Mouse (Mus musculus) stomach, embryonic 14.5 days (tissue): ENCODE measurements around the gene Olfml1. TPM values are rescaled to one million over a fixed set of nuclear protein-coding genes. Genes with fewer than 3 reads are reported as not detected.

Experiments
- ATAC-seq: fragments of 200-750 bp; cut with Nextera tagmentation; 2 replicates; pipeline ENCODE4 v1.8.0; 2017; ENCODE audit warnings: low read depth, moderate TSS enrichment; ENCODE audit not compliant: insufficient number of reproducible peaks, insufficient read depth, low FRiP score
- H3K27ac ChIP-seq: fragments of 300-500 bp; sonication (generic); 2 replicates; pipeline ENCODE4 v1.5.1; 2014; ENCODE audit warnings: mild to moderate bottlenecking, low read length, moderate library complexity, mixed read lengths
- H3K27me3 ChIP-seq: fragments of 300-500 bp; sonication (generic); 2 replicates; pipeline ENCODE4 v1.6.1; 2014; ENCODE audit warnings: low read length, control low read depth, mixed read lengths; ENCODE audit not compliant: control insufficient read depth, insufficient read depth
- H3K36me3 ChIP-seq: fragments of 300-500 bp; sonication (generic); 2 replicates; pipeline ENCODE4 v1.6.1; 2014; ENCODE audit warnings: mild to moderate bottlenecking, control low read depth, low read length, moderate library complexity, mixed read lengths; ENCODE audit not compliant: control insufficient read depth, insufficient read depth
- H3K4me1 ChIP-seq: fragments of 300-500 bp; sonication (generic); 2 replicates; pipeline ENCODE4 v1.6.1; 2014; ENCODE audit warnings: low read length, control low read depth, mixed read lengths; ENCODE audit not compliant: control insufficient read depth, insufficient read depth
- H3K4me2 ChIP-seq: fragments of 300-500 bp; sonication (generic); replicated peaks from 2 replicates; pipeline ENCODE4 v1.6.1; 2014; ENCODE audit warnings: low read depth, low read length, control low read depth
- H3K4me3 ChIP-seq: fragments of 300-500 bp; sonication (generic); 2 replicates; pipeline ENCODE4 v1.5.1; 2014; ENCODE audit warnings: low read depth, low read length, control low read depth
- H3K9ac ChIP-seq: fragments of 300-500 bp; sonication (generic); replicated peaks from 2 replicates; pipeline ENCODE4 v1.6.1; 2014; ENCODE audit warnings: low read depth, mild to moderate bottlenecking, control low read depth, low read length, moderate library complexity, mixed read lengths
- H3K9me3 ChIP-seq: fragments of 300-500 bp; sonication (generic); 2 replicates; pipeline ENCODE4 v1.6.1; 2016; ENCODE audit warnings: low read depth, low read length, control low read depth; ENCODE audit not compliant: control insufficient read depth
- WGBS: fragments of 180-500 bp; shearing (Covaris S2); extraction: QIAGEN DNeasy Blood & Tissue Kit; methylation state at CpG from one replicate; pipeline ENCODE4 v1.1.7; 2014; 5-methylcytosine and 5-hydroxymethylcytosine counted together
- polyA plus RNA-seq: library from polyadenylated mRNA; unstranded; fragments of >200 nt; fragmentation: Nextera tagmentation; extraction: Ambion mirVana; gene quantifications from 2 replicates; pipeline ENCODE4 v1.2.1, GENCODE M21; 2014

The Olfml1 gene
- polyA plus RNA-seq, 1 experiment from 2014 or later = 22.6 TPM

- 31% methylated on average over 10 of the region's 11 CpGs for WGBS
- Histone ChIP-seq H3K27ac (no peak overlapping the region), H3K36me3 (no peaks in the 10 kb centered on the region), H3K9ac (no peak overlapping the region), H3K4me1 (no peaks in the 10 kb centered on the region), H3K4me3 (no peak overlapping the region), H3K27me3 (no peaks in the 10 kb centered on the region), H3K9me3 (no peaks in the 10 kb centered on the region), H3K4me2 (no peak overlapping the region)
- ATAC-seq = peak; percentile 33; the same call in 1 of the 2 replicates
Observed at GRCm38 (mm10) chr7:107618028-107618992, 51.1 kb downstream of the Olfml1 start.

DNA sequence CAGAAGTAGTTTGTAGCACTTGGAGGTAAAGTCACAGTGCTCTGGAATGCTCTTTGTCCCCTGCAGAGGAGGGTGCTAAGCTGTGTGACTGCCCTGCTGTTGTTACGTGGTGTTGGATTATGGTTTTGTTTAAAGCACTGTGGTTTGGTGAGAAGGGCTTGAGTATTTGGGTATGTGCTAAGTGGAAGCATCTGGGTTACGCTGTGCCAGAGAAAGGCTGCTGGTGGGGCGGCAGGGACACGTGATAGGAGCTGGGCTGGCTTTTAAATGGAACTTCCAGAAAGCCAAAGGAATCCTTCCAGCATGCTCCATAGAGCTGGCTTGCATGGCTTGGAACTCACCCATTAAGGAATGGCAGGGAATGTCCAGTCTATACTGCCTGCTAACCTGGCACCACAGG lies 52.0 kb downstream of the Olfml1 start:
- Histone ChIP-seq H3K9ac (no peak overlapping the region), H3K27ac (no peak overlapping the region), H3K27me3 (no peaks in the 10 kb centered on the region), H3K4me2 (no peak overlapping the region), H3K36me3 (no peaks in the 10 kb centered on the region), H3K4me1 (no peaks in the 10 kb centered on the region), H3K4me3 (no peak overlapping the region), H3K9me3 (no peaks in the 10 kb centered on the region)
- ATAC-seq = no peak
- 55% methylated on average over 4 of the region's 4 CpGs for WGBS

DNA sequence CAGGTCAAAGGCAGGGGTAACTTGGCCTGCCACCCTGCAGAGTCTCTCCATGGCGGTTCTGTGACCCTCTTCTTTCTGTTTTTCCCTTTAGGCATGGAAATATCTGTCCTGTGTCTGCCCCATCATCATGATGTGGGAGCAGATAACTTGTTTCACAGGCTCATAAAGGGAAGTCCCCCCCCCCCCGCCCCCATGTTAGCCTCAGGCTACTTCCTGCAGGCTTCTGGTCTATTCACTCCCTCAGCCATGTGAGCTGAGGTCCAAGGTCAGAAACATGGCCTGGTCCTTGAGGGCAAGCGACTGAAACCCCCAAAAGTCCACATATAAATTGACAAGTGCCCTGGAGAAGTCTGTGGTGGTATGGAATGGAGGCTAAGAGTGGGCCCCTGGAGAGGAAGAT lies 52.9 kb downstream of the Olfml1 start:
- no peak for ATAC-seq
- H3K27ac ChIP-seq = no peak overlapping the region
- H3K9me3 ChIP-seq = no peaks in the 10 kb centered on the region
- H3K4me3 ChIP-seq = no peak overlapping the region
- no peaks in the 10 kb centered on the region for H3K36me3 ChIP-seq
- no peaks in the 10 kb centered on the region for H3K27me3 ChIP-seq
- H3K9ac ChIP-seq = no peak overlapping the region
- no peak overlapping the region for H3K4me2 ChIP-seq
- no peaks in the 10 kb centered on the region for H3K4me1 ChIP-seq
- 84% methylated on average over 3 of the region's 3 CpGs for WGBS

GRCm38 (mm10) chr7:107624432-107624831 lies 57.2 kb downstream of the Olfml1 start:
- H3K4me3 ChIP-seq = no peak overlapping the region
- WGBS = 48% methylated on average over 3 of the region's 3 CpGs

DNA sequence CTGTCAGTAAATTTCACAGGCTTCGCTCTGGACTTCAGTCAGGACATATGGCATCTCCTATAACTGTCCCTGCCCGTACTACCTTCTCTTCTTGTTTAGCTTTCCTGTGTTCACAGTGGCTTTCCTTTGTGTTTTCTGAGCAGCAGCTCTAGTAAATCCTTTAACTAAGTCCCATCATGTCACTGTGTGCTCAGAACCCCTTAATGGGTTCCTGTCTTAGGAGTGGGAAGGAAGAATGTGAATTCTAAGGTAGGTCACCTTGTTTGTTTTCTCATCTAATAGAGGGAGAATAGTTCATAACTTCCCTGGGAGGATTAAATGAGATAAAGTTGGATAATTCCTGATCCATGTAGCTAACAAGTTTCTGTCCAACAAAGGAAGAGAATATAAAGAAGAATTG lies 57.8 kb downstream of the Olfml1 start, which contains the start of gene 5330417H12Rik:
5330417H12Rik (minus strand) TSS at position 101 of the 400 bp plus-strand sequence.
- Histone ChIP-seq H3K9me3 (no peaks in the 10 kb centered on the region), H3K4me2 (no peak within 1 kb of the TSS), H3K27ac (no peak within 1 kb of the TSS), H3K36me3 (no peaks in the 10 kb centered on the region), H3K4me3 (no peak within 1 kb of the TSS), H3K27me3 (no peaks in the 10 kb centered on the region), H3K4me1 (no peaks in the 10 kb centered on the region), H3K9ac (no peak within 1 kb of the TSS)
- no peak for ATAC-seq
- WGBS = 74% methylated on average over 2 of the region's 2 CpGs

More at GRCm38 (mm10) chr7:107624432-107624831, 57.2 kb downstream of the Olfml1 start:
- Histone ChIP-seq H3K36me3 (no peaks in the 10 kb centered on the region), H3K4me1 (no peaks in the 10 kb centered on the region), H3K9me3 (no peaks in the 10 kb centered on the region), H3K27me3 (no peaks in the 10 kb centered on the region), H3K27ac (no peak overlapping the region), H3K9ac (no peak overlapping the region), H3K4me2 (no peak overlapping the region)
- no peak for ATAC-seq

GRCm38 (mm10) chr7:107625781-107626180 lies 58.5 kb downstream of the Olfml1 start:
- ATAC-seq = no peak

GRCm38 (mm10) chr7:107628383-107628782 lies 61.1 kb downstream of the Olfml1 start:
- no peaks in the 10 kb centered on the region for H3K27me3 ChIP-seq
- no peak for ATAC-seq
- H3K27ac ChIP-seq = no peak overlapping the region
- no peaks in the 10 kb centered on the region for H3K9me3 ChIP-seq
- H3K4me3 ChIP-seq = no peak overlapping the region
- H3K4me1 ChIP-seq = no peaks in the 10 kb centered on the region
- H3K36me3 ChIP-seq = no peaks in the 10 kb centered on the region
- no peak overlapping the region for H3K4me2 ChIP-seq
- H3K9ac ChIP-seq = no peak overlapping the region

More at GRCm38 (mm10) chr7:107625781-107626180, 58.5 kb downstream of the Olfml1 start:
- Histone ChIP-seq H3K9me3 (no peaks in the 10 kb centered on the region), H3K36me3 (no peaks in the 10 kb centered on the region), H3K27me3 (no peaks in the 10 kb centered on the region), H3K4me2 (no peak overlapping the region), H3K4me3 (no peak overlapping the region), H3K27ac (no peak overlapping the region), H3K9ac (no peak overlapping the region), H3K4me1 (no peaks in the 10 kb centered on the region)
- WGBS = 55% methylated on average over 6 of the region's 6 CpGs

DNA sequence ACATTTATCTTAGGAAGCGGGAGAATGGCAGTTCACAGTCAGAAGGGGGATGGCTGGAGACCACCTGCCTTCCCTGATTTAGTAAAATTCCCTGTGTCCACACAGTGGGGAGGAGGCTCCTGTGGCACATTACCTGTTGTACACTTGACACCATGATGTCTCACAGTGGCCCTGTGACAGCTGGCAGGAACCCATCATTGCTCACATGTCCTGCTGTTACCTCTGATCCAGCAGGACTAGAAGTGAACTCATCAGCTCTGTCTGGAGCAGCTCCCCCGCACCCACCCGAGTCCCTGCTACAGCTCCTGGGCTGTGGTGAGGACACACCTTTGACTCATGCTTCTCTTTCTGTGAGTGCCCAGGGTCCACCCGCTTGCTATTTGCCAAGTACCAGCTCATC lies 66.0 kb downstream of the Olfml1 start:
- 90% methylated on average over 4 of the region's 4 CpGs for WGBS
- Histone ChIP-seq H3K36me3 (no peaks in the 10 kb centered on the region), H3K27me3 (no peaks in the 10 kb centered on the region), H3K9ac (no peak overlapping the region), H3K27ac (no peak overlapping the region), H3K4me1 (no peaks in the 10 kb centered on the region), H3K4me3 (no peak overlapping the region), H3K4me2 (no peak overlapping the region), H3K9me3 (no peaks in the 10 kb centered on the region)
- no peak for ATAC-seq
